Mouse (Mus musculus) myocyte (in vitro differentiated cells): ENCODE results near the gene Brat1.

Source experiments
- E2F4 ChIP-seq: IDR thresholded peaks from one replicate; pipeline ENCODE4 v1.6.1; 2011; ENCODE audit warnings: mild to moderate bottlenecking, control low read depth, moderate library complexity; ENCODE audit not compliant: insufficient read depth
- POLR2A ChIP-seq: IDR thresholded peaks from one replicate; pipeline ENCODE4 v1.6.1; 2011; ENCODE audit warnings: low read depth, mild to moderate bottlenecking, control low read depth, moderate library complexity; ENCODE audit not compliant: insufficient read length

DNA sequence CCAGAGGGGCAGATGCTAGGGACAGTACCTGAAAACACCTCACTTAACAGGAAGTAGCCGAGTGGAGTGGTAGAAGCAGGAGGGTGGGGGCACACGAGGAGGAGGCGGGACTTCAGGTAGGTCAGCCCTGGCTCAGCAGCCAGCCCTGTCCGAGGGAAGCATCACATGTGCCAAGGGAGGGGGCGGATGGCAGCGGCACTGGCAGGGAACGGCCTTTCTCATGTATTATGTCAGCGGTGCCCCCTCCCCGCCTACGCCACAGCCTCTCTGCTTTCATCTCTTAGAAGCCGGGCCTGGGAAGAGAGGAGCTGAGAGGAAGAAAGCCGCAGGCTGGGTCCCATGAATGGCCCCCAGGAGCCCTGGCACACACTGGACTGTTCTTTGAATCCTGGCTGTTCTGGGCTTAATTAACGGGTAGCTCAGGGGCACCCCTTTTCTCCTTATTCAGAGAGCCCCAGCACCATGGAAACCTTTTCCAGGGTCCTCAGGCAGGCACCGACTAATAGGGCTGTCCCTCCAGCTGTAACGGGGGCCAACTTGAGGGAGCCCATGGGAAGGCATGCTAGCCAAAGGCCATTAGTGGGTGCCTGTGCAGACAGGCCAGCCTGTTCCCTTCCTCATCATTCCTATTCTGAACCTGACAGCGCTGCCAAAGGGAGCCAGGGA is 45.1 kb upstream of the Brat1 start:
- TF ChIP-seq POLR2A (no peak), E2F4 (no peak)
